16 mouse cellular contexts compared by ENCODE assay signal in genomic region chr6:110664436-110664835, GRCm38 (mm10).
"Had no signal": no experiment of that assay in that cellular context is flagged by ENCODE, and none has a peak within 500 bp of the region (broad histone marks: within the 10 kb centered on the region; RNA-seq: fewer than 3 reads in every experiment).

No protein-coding gene starts in this region.

- DNase-seq: heart, postnatal 10 days; heart, postnatal 14 days; heart, postnatal 36 days; heart, postnatal 4 days; kidney, adult 11 months; kidney, adult 18-20 months; kidney, adult 2 months; kidney, adult 8-10 months; kidney, adult 9 months; kidney, postnatal 10 days; kidney, postnatal 14 days; kidney, postnatal 25 days; kidney, postnatal 36 days; kidney, postnatal 4 days; layer of hippocampus, adult 9-11 months; layer of hippocampus, postnatal 36 days had no signal
